Mouse (Mus musculus): ENCODE measurements at regions not wholly inside any gene's neighbourhood (a gene's known extent, or its start where the extent isn't known, plus 50 kb on each side); places are given as distances from the start of the nearest gene placed in this dataset.

GRCm38 (mm10) chr8:115906650-115907049 is 199.1 kb upstream of the Maf start:
- Histone ChIP-seq H3K27ac (replicated peaks; ENCODE audit: low read depth, low read length) (no peak overlapping the region), H3K9ac (replicated peaks; ENCODE audit: low read length) (no peak overlapping the region), H3K4me2 (ENCODE audit: low read depth, low read length) (no peak overlapping the region), H3K4me1 (ENCODE audit: control insufficient read depth, insufficient read depth, low read length) (no peaks in the 10 kb centered on the region), H3K36me3 (replicated peaks; ENCODE audit: control insufficient read depth, insufficient read depth, low read depth, low read length) (no peaks in the 10 kb centered on the region), H3K27me3 (ENCODE audit: control insufficient read depth, insufficient read depth, low read length) (no peaks in the 10 kb centered on the region), H3K9me3 (replicated peaks; ENCODE audit: control insufficient read depth, low read length) (no peaks in the 10 kb centered on the region), H3K4me3 (ENCODE audit: low read depth, low read length) (no peak overlapping the region)
- 90% methylated on average over 5 of the region's 5 CpGs for WGBS
- no peak for ATAC-seq (replicated peaks; ENCODE audit: insufficient number of reproducible peaks, low FRiP score, low TSS enrichment, low read depth)
- DNase-seq (ENCODE audit: low spot score), result no peak

GRCm38 (mm10) chr8:115903853-115904420 is 196.3 kb upstream of the Maf start:
- ATAC-seq (replicated peaks; ENCODE audit: insufficient number of reproducible peaks, low FRiP score, low TSS enrichment, low read depth), result no peak
- no peak overlapping the region for H3K9ac ChIP-seq (replicated peaks; ENCODE audit: low read length)
- H3K27me3 ChIP-seq (ENCODE audit: control insufficient read depth, insufficient read depth, low read length), result no peaks in the 10 kb centered on the region
- peak; percentile 0 for DNase-seq (ENCODE audit: low spot score)
- H3K9me3 ChIP-seq (replicated peaks; ENCODE audit: control insufficient read depth, low read length), result no peaks in the 10 kb centered on the region
- no peaks in the 10 kb centered on the region for H3K4me1 ChIP-seq (ENCODE audit: control insufficient read depth, insufficient read depth, low read length)
- no peak overlapping the region for H3K4me3 ChIP-seq (ENCODE audit: low read depth, low read length)
- WGBS, result 68% methylated on average over 6 of the region's 6 CpGs
- no peaks in the 10 kb centered on the region for H3K36me3 ChIP-seq (replicated peaks; ENCODE audit: control insufficient read depth, insufficient read depth, low read depth, low read length)
- no peak overlapping the region for H3K4me2 ChIP-seq (ENCODE audit: low read depth, low read length)
- no peak overlapping the region for H3K27ac ChIP-seq (replicated peaks; ENCODE audit: low read depth, low read length)

- Histone ChIP-seq H3K27me3 (ENCODE audit: control insufficient read depth, insufficient read depth, low read length) (no peaks in the 10 kb centered on the region), H3K9me3 (replicated peaks; ENCODE audit: control insufficient read depth, low read length) (no peaks in the 10 kb centered on the region)
- WGBS, result 72% methylated on average over 6 of the region's 6 CpGs
Measured at GRCm38 (mm10) chr8:115897521-115898178, 190.1 kb upstream of the Maf start.

GRCm38 (mm10) chr8:115897086-115897485 is 189.5 kb upstream of the Maf start:
- Histone ChIP-seq H3K27me3 (ENCODE audit: control insufficient read depth, insufficient read depth, low read length) (no peaks in the 10 kb centered on the region), H3K9ac (replicated peaks; ENCODE audit: low read length) (no peak overlapping the region), H3K9me3 (replicated peaks; ENCODE audit: control insufficient read depth, low read length) (no peaks in the 10 kb centered on the region), H3K4me2 (ENCODE audit: low read depth, low read length) (no peak overlapping the region), H3K4me1 (ENCODE audit: control insufficient read depth, insufficient read depth, low read length) (no peaks in the 10 kb centered on the region), H3K27ac (replicated peaks; ENCODE audit: low read depth, low read length) (no peak overlapping the region), H3K36me3 (replicated peaks; ENCODE audit: control insufficient read depth, insufficient read depth, low read depth, low read length) (no peaks in the 10 kb centered on the region), H3K4me3 (ENCODE audit: low read depth, low read length) (no peak overlapping the region)
- ATAC-seq (replicated peaks; ENCODE audit: insufficient number of reproducible peaks, low FRiP score, low TSS enrichment, low read depth) (no peak), DNase-seq (ENCODE audit: low spot score) (no peak)
- 78% methylated on average over 4 of the region's 4 CpGs for WGBS

More at GRCm38 (mm10) chr8:115897521-115898178, 190.1 kb upstream of the Maf start:
- DNase-seq (ENCODE audit: low spot score) (no peak), ATAC-seq (replicated peaks; ENCODE audit: insufficient number of reproducible peaks, low FRiP score, low TSS enrichment, low read depth) (no peak)
- no peak overlapping the region for H3K27ac ChIP-seq (replicated peaks; ENCODE audit: low read depth, low read length)
- no peaks in the 10 kb centered on the region for H3K4me1 ChIP-seq (ENCODE audit: control insufficient read depth, insufficient read depth, low read length)
- H3K9ac ChIP-seq (replicated peaks; ENCODE audit: low read length), result no peak overlapping the region
- H3K36me3 ChIP-seq (replicated peaks; ENCODE audit: control insufficient read depth, insufficient read depth, low read depth, low read length), result no peaks in the 10 kb centered on the region
- H3K4me2 ChIP-seq (ENCODE audit: low read depth, low read length), result no peak overlapping the region
- no peak overlapping the region for H3K4me3 ChIP-seq (ENCODE audit: low read depth, low read length)

- Histone ChIP-seq H3K9me3 (replicated peaks; ENCODE audit: control insufficient read depth, low read length) (no peaks in the 10 kb centered on the region), H3K4me2 (ENCODE audit: low read depth, low read length) (no peak overlapping the region), H3K27ac (replicated peaks; ENCODE audit: low read depth, low read length) (no peak overlapping the region), H3K36me3 (replicated peaks; ENCODE audit: control insufficient read depth, insufficient read depth, low read depth, low read length) (no peaks in the 10 kb centered on the region), H3K9ac (replicated peaks; ENCODE audit: low read length) (no peak overlapping the region), H3K4me1 (ENCODE audit: control insufficient read depth, insufficient read depth, low read length) (no peaks in the 10 kb centered on the region), H3K27me3 (ENCODE audit: control insufficient read depth, insufficient read depth, low read length) (no peaks in the 10 kb centered on the region), H3K4me3 (ENCODE audit: low read depth, low read length) (no peak overlapping the region)
- ATAC-seq (replicated peaks; ENCODE audit: insufficient number of reproducible peaks, low FRiP score, low TSS enrichment, low read depth) (no peak), DNase-seq (ENCODE audit: low spot score) (no peak)
- WGBS, result 88% methylated on average over 4 of the region's 4 CpGs
Measured at GRCm38 (mm10) chr8:115896066-115896465, 188.5 kb upstream of the Maf start.

- H3K4me1 ChIP-seq (ENCODE audit: control insufficient read depth, insufficient read depth, low read length), result no peaks in the 10 kb centered on the region
- no peaks in the 10 kb centered on the region for H3K27me3 ChIP-seq (ENCODE audit: control insufficient read depth, insufficient read depth, low read length)
- no peaks in the 10 kb centered on the region for H3K9me3 ChIP-seq (replicated peaks; ENCODE audit: control insufficient read depth, low read length)
- no peak overlapping the region for H3K4me3 ChIP-seq (ENCODE audit: low read depth, low read length)
- no peak for ATAC-seq (replicated peaks; ENCODE audit: insufficient number of reproducible peaks, low FRiP score, low TSS enrichment, low read depth)
- no peak for DNase-seq (ENCODE audit: low spot score)
- H3K27ac ChIP-seq (replicated peaks; ENCODE audit: low read depth, low read length), result no peak overlapping the region
- no peak overlapping the region for H3K9ac ChIP-seq (replicated peaks; ENCODE audit: low read length)
- H3K4me2 ChIP-seq (ENCODE audit: low read depth, low read length), result no peak overlapping the region
- no peaks in the 10 kb centered on the region for H3K36me3 ChIP-seq (replicated peaks; ENCODE audit: control insufficient read depth, insufficient read depth, low read depth, low read length)
- WGBS, result 92% methylated on average over 4 of the region's 4 CpGs
Measured at GRCm38 (mm10) chr8:115888278-115888677, 180.7 kb upstream of the Maf start.

GRCm38 (mm10) chr8:115885121-115885743 is 177.6 kb upstream of the Maf start:
- Histone ChIP-seq H3K27me3 (ENCODE audit: control insufficient read depth, insufficient read depth, low read length) (no peaks in the 10 kb centered on the region), H3K9me3 (replicated peaks; ENCODE audit: control insufficient read depth, low read length) (no peaks in the 10 kb centered on the region)
- peak; percentile 44 for DNase-seq (ENCODE audit: low spot score)

GRCm38 (mm10) chr8:115883808-115884207 is 176.2 kb upstream of the Maf start:
- H3K4me3 ChIP-seq (ENCODE audit: low read depth, low read length), result no peak overlapping the region
- H3K4me2 ChIP-seq (ENCODE audit: low read depth, low read length), result no peak overlapping the region
- no peaks in the 10 kb centered on the region for H3K9me3 ChIP-seq (replicated peaks; ENCODE audit: control insufficient read depth, low read length)
- no peaks in the 10 kb centered on the region for H3K27me3 ChIP-seq (ENCODE audit: control insufficient read depth, insufficient read depth, low read length)
- no peaks in the 10 kb centered on the region for H3K36me3 ChIP-seq (replicated peaks; ENCODE audit: control insufficient read depth, insufficient read depth, low read depth, low read length)
- no peak for DNase-seq (ENCODE audit: low spot score)
- H3K9ac ChIP-seq (replicated peaks; ENCODE audit: low read length), result no peak overlapping the region
- ATAC-seq (replicated peaks; ENCODE audit: insufficient number of reproducible peaks, low FRiP score, low TSS enrichment, low read depth), result no peak
- no peaks in the 10 kb centered on the region for H3K4me1 ChIP-seq (ENCODE audit: control insufficient read depth, insufficient read depth, low read length)
- 77% methylated on average over 3 of the region's 3 CpGs for WGBS
- H3K27ac ChIP-seq (replicated peaks; ENCODE audit: low read depth, low read length), result no peak overlapping the region

More at GRCm38 (mm10) chr8:115885121-115885743, 177.6 kb upstream of the Maf start:
- Histone ChIP-seq H3K36me3 (replicated peaks; ENCODE audit: control insufficient read depth, insufficient read depth, low read depth, low read length) (no peaks in the 10 kb centered on the region), H3K4me3 (ENCODE audit: low read depth, low read length) (no peak overlapping the region), H3K4me1 (ENCODE audit: control insufficient read depth, insufficient read depth, low read length) (no peaks in the 10 kb centered on the region), H3K4me2 (ENCODE audit: low read depth, low read length) (no peak overlapping the region), H3K27ac (replicated peaks; ENCODE audit: low read depth, low read length) (no peak overlapping the region), H3K9ac (replicated peaks; ENCODE audit: low read length) (no peak overlapping the region)
- no peak for ATAC-seq (replicated peaks; ENCODE audit: insufficient number of reproducible peaks, low FRiP score, low TSS enrichment, low read depth)
- 51% methylated on average over 2 of the region's 2 CpGs for WGBS

All from embryonic facial prominence, embryonic 11.5 days (tissue).